Mouse (Mus musculus): Measurements from ENCODE around the gene Jmjd6.
"Not testable (repeated sequence)": the region's sequence is repeated elsewhere in the genome, so short reads cannot be mapped to it uniquely, and the experiment has no call there.

Jmjd6 gene

GRCm38 (mm10) chr11:116851576-116852290 lies 8.5 kb upstream of the Jmjd6 start:
- DNase-seq = no peak

GRCm38 (mm10) chr11:116850833-116851477 lies 7.7 kb upstream of the Jmjd6 start:
- DNase-seq = no peak

- no peak for DNase-seq
Measured at GRCm38 (mm10) chr11:116850085-116850484, 6.8 kb upstream of the Jmjd6 start.

GRCm38 (mm10) chr11:116849587-116849986 lies 6.3 kb upstream of the Jmjd6 start:
- no peak for DNase-seq

- not testable (repeated sequence) for DNase-seq
Measured at GRCm38 (mm10) chr11:116848877-116849178, 5.6 kb upstream of the Jmjd6 start.

GRCm38 (mm10) chr11:116848086-116848876 lies 5.0 kb upstream of the Jmjd6 start:
- no peak for DNase-seq

- DNase-seq = no peak
Measured at GRCm38 (mm10) chr11:116847187-116848085, 4.2 kb upstream of the Jmjd6 start.

GRCm38 (mm10) chr11:116846593-116847181 lies 3.4 kb upstream of the Jmjd6 start:
- no peak for DNase-seq

GRCm38 (mm10) chr11:116842531-116843260 lies 553 bp downstream of the Jmjd6 start:
- DNase-seq = peak; percentile 79 to 84

- DNase-seq = no peak
Measured at GRCm38 (mm10) chr11:116840748-116841147, 2.5 kb downstream of the Jmjd6 start.

GRCm38 (mm10) chr11:116839601-116840000 lies 3.6 kb downstream of the Jmjd6 start:
- no peak for DNase-seq

- DNase-seq = no peak
Measured at GRCm38 (mm10) chr11:116838936-116839335, 4.3 kb downstream of the Jmjd6 start.

- no peak for DNase-seq
Measured at GRCm38 (mm10) chr11:116837441-116837840, 5.8 kb downstream of the Jmjd6 start.

GRCm38 (mm10) chr11:116836283-116836682 lies 7.0 kb downstream of the Jmjd6 start:
- DNase-seq = no peak

- no peak for DNase-seq
Measured at GRCm38 (mm10) chr11:116834954-116835353, 8.3 kb downstream of the Jmjd6 start.

GRCm38 (mm10) chr11:116832172-116832685 lies 11.0 kb downstream of the Jmjd6 start:
- DNase-seq = no peak

GRCm38 (mm10) chr11:116827534-116828165 lies 15.6 kb downstream of the Jmjd6 start, which contains the start of gene Mxra7:
Gene Mxra7 (minus strand): TSS chr11:116828046.
- peak; percentile 77 to 83 for DNase-seq

GRCm38 (mm10) chr11:116826550-116827504 lies 16.4 kb downstream of the Jmjd6 start:
- DNase-seq = peak in 1 of 2 experiments; percentile 40

- no peak for DNase-seq
Measured at GRCm38 (mm10) chr11:116825230-116825629, 18.0 kb downstream of the Jmjd6 start.

All from cerebellum, postnatal 25 days (tissue).